Mouse (Mus musculus) ES-Bruce4 (cell line): ENCODE measurements at regions not wholly inside any gene's neighbourhood (a gene's known extent, or its start where the extent isn't known, plus 50 kb on each side); places are given as distances from the start of the nearest gene placed in this dataset.
A peak's percentile ranks its signal among the peaks of the same experiment; 100 is the strongest.

ENCODE experiments used
- H3K27ac ChIP-seq: 2 replicates; pipeline ENCODE4 v1.5.1; 2012; ENCODE audit warnings: low read length, inconsistent platforms; ENCODE audit not compliant: insufficient read depth
- H3K27me3 ChIP-seq: 2 replicates; pipeline ENCODE4 v1.6.1; 2012; ENCODE audit warnings: mild to moderate bottlenecking, low read length, inconsistent platforms; ENCODE audit not compliant: control insufficient read depth, poor library complexity, insufficient read depth, severe bottlenecking
- H3K36me3 ChIP-seq: 2 replicates; pipeline ENCODE4 v1.6.1; 2012; ENCODE audit warnings: inconsistent platforms, mild to moderate bottlenecking, low read length, moderate library complexity; ENCODE audit not compliant: control insufficient read depth, poor library complexity, insufficient read depth, severe bottlenecking
- H3K4me1 ChIP-seq: one replicate; pipeline ENCODE4 v1.8.1; 2011; ENCODE audit warnings: low read length; ENCODE audit not compliant: control insufficient read depth, insufficient read depth
- H3K4me3 ChIP-seq: 2 replicates; pipeline ENCODE4 v1.5.1; 2011; ENCODE audit warnings: low read depth, mild to moderate bottlenecking, low read length
- H3K9ac ChIP-seq: 2 replicates; pipeline ENCODE4 v1.6.1; 2012; ENCODE audit warnings: low read depth, mild to moderate bottlenecking, inconsistent platforms; ENCODE audit not compliant: poor library complexity, severe bottlenecking
- H3K9me3 ChIP-seq: replicated peaks from 2 replicates; pipeline ENCODE4 v1.6.1; 2012; ENCODE audit warnings: mild to moderate bottlenecking, low read length, inconsistent platforms; ENCODE audit not compliant: control insufficient read depth, poor library complexity, insufficient read depth, severe bottlenecking
- CTCF ChIP-seq: IDR thresholded peaks from one replicate; pipeline ENCODE4 v1.8.1; 2011; ENCODE audit warnings: low read depth, low read length
- EP300 ChIP-seq: IDR thresholded peaks from 2 replicates; pipeline ENCODE4 v1.6.1; 2011; ENCODE audit warnings: low read depth, low read length; ENCODE audit not compliant: insufficient read depth
- POLR2A ChIP-seq: IDR thresholded peaks from one replicate; pipeline ENCODE4 v1.8.1; 2011; ENCODE audit warnings: low read length; ENCODE audit not compliant: insufficient read depth

GRCm38 (mm10) chr12:7777220-7778055 lies 200.0 kb upstream of the Apob start:
- TF ChIP-seq EP300 (no peak), CTCF (peak; percentile 26), POLR2A (no peak)
- no peak overlapping the region for H3K9ac ChIP-seq
- no peak overlapping the region for H3K27ac ChIP-seq
- no peaks in the 10 kb centered on the region for H3K4me1 ChIP-seq
- no peak overlapping the region for H3K4me3 ChIP-seq
- H3K36me3 ChIP-seq, result no peaks in the 10 kb centered on the region
- no peaks in the 10 kb centered on the region for H3K27me3 ChIP-seq
- H3K9me3 ChIP-seq, result no peaks in the 10 kb centered on the region

GRCm38 (mm10) chr12:7778056-7778440 lies 199.4 kb upstream of the Apob start:
- TF ChIP-seq POLR2A, result no peak
- peak; percentile 21 for TF ChIP-seq CTCF
- H3K27ac ChIP-seq, result no peak overlapping the region
- H3K9ac ChIP-seq, result no peak overlapping the region
- no peaks in the 10 kb centered on the region for H3K36me3 ChIP-seq
- no peaks in the 10 kb centered on the region for H3K27me3 ChIP-seq
- H3K9me3 ChIP-seq, result no peaks in the 10 kb centered on the region
- H3K4me3 ChIP-seq, result no peak overlapping the region
- H3K4me1 ChIP-seq, result no peaks in the 10 kb centered on the region

DNA sequence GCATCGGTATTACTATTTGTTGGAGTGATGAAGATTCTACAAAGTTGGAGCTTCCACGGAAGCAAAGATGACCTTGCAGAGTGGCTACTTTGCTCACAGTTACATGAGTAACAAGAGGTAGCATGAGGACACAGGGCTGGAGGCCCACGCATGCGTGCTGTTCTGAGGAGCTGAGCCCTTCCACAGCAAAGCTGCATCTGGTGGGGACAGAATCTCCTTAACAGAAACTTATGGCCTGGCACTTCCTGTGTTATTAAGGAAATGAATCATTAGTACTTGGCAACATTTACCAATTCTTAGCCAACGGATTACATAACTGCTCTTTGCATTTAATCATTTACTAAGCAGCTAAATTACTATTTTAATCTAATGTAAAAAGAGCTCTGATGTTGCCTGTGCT lies 160.8 kb upstream of the Apob start:
- no peaks in the 10 kb centered on the region for H3K36me3 ChIP-seq
- H3K9ac ChIP-seq, result no peak overlapping the region
- H3K27me3 ChIP-seq, result no peaks in the 10 kb centered on the region
- no peak for TF ChIP-seq POLR2A
- no peak for TF ChIP-seq EP300
- no peak for TF ChIP-seq CTCF
- H3K4me1 ChIP-seq, result no peaks in the 10 kb centered on the region
- no peak overlapping the region for H3K27ac ChIP-seq
- H3K4me3 ChIP-seq, result no peak overlapping the region
- H3K9me3 ChIP-seq, result no peaks in the 10 kb centered on the region

DNA sequence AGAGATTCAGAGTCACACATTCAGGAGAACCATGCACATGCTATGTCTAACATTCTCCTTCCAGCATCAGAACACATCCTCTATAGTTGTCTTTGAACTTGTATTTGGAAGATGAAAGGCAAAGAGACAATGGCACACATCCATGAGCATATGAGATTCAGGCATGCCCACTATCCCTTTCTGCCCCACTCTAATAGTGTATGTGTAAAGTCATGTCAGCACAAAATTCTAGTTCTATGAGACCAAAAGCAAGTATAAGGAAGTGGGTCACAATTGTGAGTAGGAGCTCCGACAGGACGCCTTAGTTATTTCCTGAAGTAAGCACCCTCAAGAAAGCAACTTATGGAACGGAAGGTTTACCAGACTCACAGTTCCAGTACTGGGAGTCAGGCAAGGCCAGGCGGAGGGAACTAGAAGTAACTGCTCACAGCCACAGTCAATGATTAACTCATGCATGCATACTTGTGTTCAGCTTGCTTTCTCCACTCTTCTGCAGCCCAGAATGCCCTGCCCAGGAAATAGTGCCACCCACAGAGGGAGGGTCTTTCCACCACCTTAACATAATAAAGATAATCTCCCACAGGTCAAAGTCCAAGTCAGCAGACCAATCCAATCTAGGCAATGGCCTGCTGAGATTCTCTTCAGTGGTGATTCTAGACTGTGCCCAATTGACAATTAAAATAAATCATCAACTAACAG lies 157.3 kb upstream of the Apob start:
- Histone ChIP-seq H3K27ac (no peak overlapping the region), H3K27me3 (no peaks in the 10 kb centered on the region; the same call in 1 of the 2 replicates), H3K9ac (no peak overlapping the region), H3K4me1 (no peaks in the 10 kb centered on the region), H3K36me3 (no peaks in the 10 kb centered on the region), H3K4me3 (no peak overlapping the region), H3K9me3 (peaks cover 3% of the 10 kb centered on the region; the same call in 1 of the 2 replicates)
- no peak for TF ChIP-seq POLR2A
- TF ChIP-seq EP300, result no peak
- TF ChIP-seq CTCF, result no peak

- no peak for TF ChIP-seq POLR2A
- Histone ChIP-seq H3K9me3 (peaks cover 8% of the 10 kb centered on the region), H3K27me3 (no peaks in the 10 kb centered on the region; the same call in 1 of the 2 replicates)
Measured at GRCm38 (mm10) chr12:7820718-7821117, 156.7 kb upstream of the Apob start.

GRCm38 (mm10) chr12:7835731-7836130 lies 141.7 kb upstream of the Apob start:
- TF ChIP-seq CTCF (no peak), EP300 (no peak)
- Histone ChIP-seq H3K36me3 (no peaks in the 10 kb centered on the region), H3K9me3 (no peaks in the 10 kb centered on the region), H3K4me1 (no peaks in the 10 kb centered on the region), H3K27me3 (no peaks in the 10 kb centered on the region; the same call in 1 of the 2 replicates), H3K9ac (no peak overlapping the region), H3K27ac (no peak overlapping the region), H3K4me3 (no peak overlapping the region)

More at GRCm38 (mm10) chr12:7820718-7821117, 156.7 kb upstream of the Apob start:
- Histone ChIP-seq H3K27ac (no peak overlapping the region), H3K9ac (no peak overlapping the region), H3K4me1 (no peaks in the 10 kb centered on the region), H3K4me3 (no peak overlapping the region), H3K36me3 (no peaks in the 10 kb centered on the region)
